Mouse (Mus musculus) myocyte (in vitro differentiated cells): ENCODE data around the gene Hsd11b2. TPM values are rescaled to one million over a fixed set of nuclear protein-coding genes. Genes with fewer than 3 reads are reported as not detected.
A peak's percentile ranks its signal among the peaks of the same experiment; 100 is the strongest.

Experiments used
- H3K27me3 ChIP-seq: one replicate; pipeline ENCODE4 v1.6.1; 2011; ENCODE audit not compliant: control insufficient read depth, insufficient read depth, insufficient read length
- H3K36me3 ChIP-seq: one replicate; pipeline ENCODE4 v1.6.1; 2011; ENCODE audit not compliant: control insufficient read depth, insufficient read depth
- H3K4me2 ChIP-seq: one replicate; pipeline ENCODE4 v1.6.1; 2011; ENCODE audit warnings: low read depth, control low read depth
- H3K4me3 ChIP-seq: one replicate; pipeline ENCODE4 v1.5.1; 2011; ENCODE audit warnings: mild to moderate bottlenecking, control low read depth, moderate library complexity
- H3K79me2 ChIP-seq: one replicate; pipeline ENCODE4 v1.6.1; 2011; ENCODE audit not compliant: control insufficient read depth, insufficient read depth
- H3ac ChIP-seq: one replicate; pipeline ENCODE4 v1.6.1; 2011; ENCODE audit not compliant: control insufficient read depth, insufficient read length
- CEBPB ChIP-seq: IDR thresholded peaks from 2 replicates; pipeline ENCODE4 v1.6.1; 2011; ENCODE audit warnings: mild to moderate bottlenecking, moderate library complexity; ENCODE audit not compliant: poor library complexity, insufficient read depth, severe bottlenecking
- E2F4 ChIP-seq: IDR thresholded peaks from one replicate; pipeline ENCODE4 v1.6.1; 2011; ENCODE audit warnings: mild to moderate bottlenecking, control low read depth, moderate library complexity; ENCODE audit not compliant: insufficient read depth
- MAX ChIP-seq: IDR thresholded peaks from one replicate; pipeline ENCODE4 v1.6.1; 2011; ENCODE audit warnings: low read depth, mild to moderate bottlenecking, control low read depth
- MYOD1 ChIP-seq, 3 experiments: IDR thresholded peaks; one replicate each; pipeline ENCODE4 v1.6.1; 2011; ENCODE audit warnings: control low read depth in 2 of 3, low read depth in 2 of 3, mild to moderate bottlenecking in 2 of 3, moderate library complexity in 1 of 3; ENCODE audit not compliant: insufficient read length in 2 of 3, control insufficient read depth in 1 of 3
- MYOG ChIP-seq, 3 experiments: IDR thresholded peaks; one replicate each; pipeline ENCODE4 v1.6.1; 2011; ENCODE audit warnings: control low read depth in 2 of 3, low read depth in 2 of 3, mild to moderate bottlenecking in 2 of 3; ENCODE audit not compliant: insufficient read length in 2 of 3, control insufficient read depth in 1 of 3, insufficient read depth in 1 of 3
- POLR2A ChIP-seq: IDR thresholded peaks from one replicate; pipeline ENCODE4 v1.6.1; 2011; ENCODE audit warnings: low read depth, mild to moderate bottlenecking, control low read depth, moderate library complexity; ENCODE audit not compliant: insufficient read length
- POLR2AphosphoS2 ChIP-seq: IDR thresholded peaks from one replicate; pipeline ENCODE4 v1.6.1; 2011; ENCODE audit warnings: low read depth, control low read depth; ENCODE audit not compliant: insufficient read length
- REST ChIP-seq: IDR thresholded peaks from one replicate; pipeline ENCODE4 v1.6.1; 2011; ENCODE audit warnings: mild to moderate bottlenecking, control low read depth, moderate library complexity; ENCODE audit not compliant: insufficient read depth, insufficient read length
- SRF ChIP-seq: IDR thresholded peaks from one replicate; pipeline ENCODE4 v1.6.1; 2011; ENCODE audit warnings: low read depth; ENCODE audit not compliant: control insufficient read depth, insufficient read length
- TCF12 ChIP-seq: IDR thresholded peaks from one replicate; pipeline ENCODE4 v1.6.1; 2011; ENCODE audit warnings: mild to moderate bottlenecking, control low read depth; ENCODE audit not compliant: poor library complexity, insufficient read depth, severe bottlenecking
- TCF3 ChIP-seq: IDR thresholded peaks from one replicate; pipeline ENCODE4 v1.6.1; 2011; ENCODE audit warnings: low read depth, control low read depth; ENCODE audit not compliant: insufficient read length
- USF1 ChIP-seq: IDR thresholded peaks from one replicate; pipeline ENCODE4 v1.6.1; 2011; ENCODE audit warnings: low read depth, mild to moderate bottlenecking, control low read depth, moderate library complexity
- polyA plus RNA-seq: library from polyadenylated mRNA; unstranded; fragments of >200 nt; fragmentation: generic; extraction: Trizol; gene quantifications from one replicate; pipeline ENCODE4 v1.2.1, GENCODE M21; 2012; ENCODE audit warnings: missing spikeins

The Hsd11b2 gene
- polyA plus RNA-seq, 1 experiment, result 0.59 TPM

- no peak for TF ChIP-seq SRF
- TF ChIP-seq USF1, result no peak
- TF ChIP-seq POLR2AphosphoS2, result no peak
- no peak for TF ChIP-seq TCF12
- TF ChIP-seq REST, result no peak
- no peak for TF ChIP-seq POLR2A
- TF ChIP-seq E2F4, result no peak
- TF ChIP-seq MAX, result no peak
- TF ChIP-seq TCF3, result no peak
- TF ChIP-seq MYOG (IDR thresholded peaks at IDR 0.05; ENCODE audit: control insufficient read depth in 1 of 3, insufficient read depth in 1 of 3, insufficient read length in 2 of 3, low read depth in 2 of 3), result no peak
- no peak for TF ChIP-seq CEBPB
- no peak for TF ChIP-seq MYOD1 (IDR thresholded peaks at IDR 0.05; ENCODE audit: control insufficient read depth in 1 of 3, insufficient read length in 2 of 3, low read depth in 2 of 3)
These were observed 4.4 kb upstream of the Hsd11b2 start for GRCm38 (mm10) chr8:105514194-105514593.

GRCm38 (mm10) chr8:105514656-105515055 is 3.9 kb upstream of the Hsd11b2 start:
- TF ChIP-seq USF1, result no peak
- no peak for TF ChIP-seq MAX
- TF ChIP-seq TCF12, result no peak
- TF ChIP-seq POLR2A, result no peak
- no peak for TF ChIP-seq MYOD1 (IDR thresholded peaks at IDR 0.05; ENCODE audit: control insufficient read depth in 1 of 3, insufficient read length in 2 of 3, low read depth in 2 of 3)
- no peak for TF ChIP-seq SRF
- TF ChIP-seq MYOG (IDR thresholded peaks at IDR 0.05; ENCODE audit: control insufficient read depth in 1 of 3, insufficient read depth in 1 of 3, insufficient read length in 2 of 3, low read depth in 2 of 3), result no peak
- TF ChIP-seq TCF3, result no peak
- no peak for TF ChIP-seq E2F4
- TF ChIP-seq POLR2AphosphoS2, result no peak
- TF ChIP-seq CEBPB, result no peak
- no peak for TF ChIP-seq REST
- Histone ChIP-seq H3K4me2 (peak overlapping the region; percentile 45), H3ac (no peak overlapping the region), H3K4me3 (no peak overlapping the region), H3K79me2 (no peaks in the 10 kb centered on the region), H3K36me3 (no peaks in the 10 kb centered on the region), H3K27me3 (no peaks in the 10 kb centered on the region)

More at GRCm38 (mm10) chr8:105514194-105514593, 4.4 kb upstream of the Hsd11b2 start:
- H3K79me2 ChIP-seq, result no peaks in the 10 kb centered on the region
- no peaks in the 10 kb centered on the region for H3K27me3 ChIP-seq
- H3K36me3 ChIP-seq, result no peaks in the 10 kb centered on the region
- H3K4me3 ChIP-seq, result no peak overlapping the region
- no peak overlapping the region for H3ac ChIP-seq
- H3K4me2 ChIP-seq, result peak overlapping the region; percentile 45

- TF ChIP-seq SRF (no peak), REST (no peak), MYOG (IDR thresholded peaks at IDR 0.05; ENCODE audit: control insufficient read depth in 1 of 3, insufficient read depth in 1 of 3, insufficient read length in 2 of 3, low read depth in 2 of 3) (no peak), E2F4 (no peak), MYOD1 (IDR thresholded peaks at IDR 0.05; ENCODE audit: control insufficient read depth in 1 of 3, insufficient read length in 2 of 3, low read depth in 2 of 3) (no peak), CEBPB (no peak), TCF3 (no peak), POLR2AphosphoS2 (no peak), TCF12 (no peak), POLR2A (no peak), USF1 (no peak), MAX (no peak)
- Histone ChIP-seq H3K27me3 (no peaks in the 10 kb centered on the region), H3K36me3 (no peaks in the 10 kb centered on the region), H3K4me2 (peak overlapping the region; percentile 60), H3K79me2 (no peaks in the 10 kb centered on the region), H3K4me3 (no peak overlapping the region), H3ac (no peak overlapping the region)
These were observed 2.4 kb upstream of the Hsd11b2 start for GRCm38 (mm10) chr8:105516018-105516645.

GRCm38 (mm10) chr8:105517346-105517745 is 1.2 kb upstream of the Hsd11b2 start:
- Histone ChIP-seq H3K27me3 (no peaks in the 10 kb centered on the region), H3K79me2 (no peaks in the 10 kb centered on the region), H3K4me2 (no peak overlapping the region), H3K36me3 (no peaks in the 10 kb centered on the region), H3ac (no peak overlapping the region), H3K4me3 (no peak overlapping the region)
- no peak for TF ChIP-seq USF1

GRCm38 (mm10) chr8:105519591-105519990 is 1.0 kb downstream of the Hsd11b2 start:
- Histone ChIP-seq H3K27me3 (no peaks in the 10 kb centered on the region), H3K4me2 (peak overlapping the region; percentile 85), H3K36me3 (peaks cover 4% of the 10 kb centered on the region), H3K4me3 (no peak overlapping the region), H3ac (no peak overlapping the region), H3K79me2 (no peaks in the 10 kb centered on the region)
- TF ChIP-seq SRF (no peak), CEBPB (no peak), MYOD1 (IDR thresholded peaks at IDR 0.05; ENCODE audit: control insufficient read depth in 1 of 3, insufficient read length in 2 of 3, low read depth in 2 of 3) (no peak), USF1 (no peak)
